Mouse (Mus musculus) ES-E14 (cell line): ENCODE results near the gene Cfap52. TPM values are rescaled to one million over a fixed set of nuclear protein-coding genes. Genes with fewer than 3 reads are reported as not detected.

Experiments
- DNase-seq: peaks from one replicate; pipeline ENCODE4 v3.0.0-alpha.2; 2013; ENCODE audit warnings: low read depth, low spot score
- H3K27ac ChIP-seq: 2 replicates; pipeline ENCODE4 v1.5.1; 2012; ENCODE audit warnings: low read depth, mild to moderate bottlenecking, low read length, moderate library complexity, mixed read lengths; ENCODE audit not compliant: poor library complexity, insufficient read depth, severe bottlenecking
- H3K36me3 ChIP-seq: 2 replicates; pipeline ENCODE4 v1.6.1; 2012; ENCODE audit warnings: mild to moderate bottlenecking, low read length, moderate library complexity, mixed read lengths; ENCODE audit not compliant: control insufficient read depth, poor library complexity, insufficient read depth, severe bottlenecking
- H3K4me1 ChIP-seq, 2 experiments: fragments of 150-350 bp in 1 of 2; sonication (generic) in 1 of 2; 2 replicates each; pipeline ENCODE4 v1.6.1; 2012; ENCODE audit warnings: low read length in 2 of 2, mild to moderate bottlenecking in 1 of 2, mixed read lengths in 1 of 2; ENCODE audit not compliant: control insufficient read depth in 2 of 2, insufficient read depth in 2 of 2, poor library complexity in 1 of 2
- H3K4me3 ChIP-seq, 2 experiments: fragments of 150-350 bp in 1 of 2; sonication (generic) in 1 of 2; 2 replicates each; pipeline ENCODE4 v1.5.1; 2012; ENCODE audit warnings: low read length in 2 of 2, low read depth in 1 of 2, mild to moderate bottlenecking in 1 of 2, mixed read lengths in 1 of 2; ENCODE audit not compliant: insufficient read depth in 1 of 2, poor library complexity in 1 of 2, severe bottlenecking in 1 of 2
- H3K9ac ChIP-seq: 2 replicates; pipeline ENCODE4 v1.6.1; 2012; ENCODE audit warnings: low read depth, mild to moderate bottlenecking, low read length, mixed read lengths; ENCODE audit not compliant: poor library complexity, insufficient read depth, severe bottlenecking
- H3K9me3 ChIP-seq: fragments of 150-350 bp; sonication (generic); 2 replicates; pipeline ENCODE4 v1.6.1; 2012; ENCODE audit warnings: low read depth, mild to moderate bottlenecking, low read length; ENCODE audit not compliant: control insufficient read depth, insufficient read depth
- CHD2 ChIP-seq: IDR thresholded peaks from 2 replicates; pipeline ENCODE4 v1.6.1; 2014; ENCODE audit warnings: mild to moderate bottlenecking, low read depth, low read length, inconsistent platforms
- HCFC1 ChIP-seq: IDR thresholded peaks from 2 replicates; pipeline ENCODE4 v1.6.1; 2012; ENCODE audit warnings: low read length, inconsistent platforms, borderline replicate concordance; ENCODE audit not compliant: insufficient read depth
- MAFK ChIP-seq: IDR thresholded peaks from 2 replicates; pipeline ENCODE4 v1.6.1; 2014; ENCODE audit warnings: mild to moderate bottlenecking, low read depth, low read length, inconsistent platforms; ENCODE audit not compliant: insufficient read depth
- ZC3H11A ChIP-seq: IDR thresholded peaks from 2 replicates; pipeline ENCODE4 v1.6.1; 2012; ENCODE audit warnings: low read depth, mild to moderate bottlenecking, inconsistent platforms, low read length, borderline replicate concordance
- ZNF384 ChIP-seq: IDR thresholded peaks from 2 replicates; pipeline ENCODE4 v1.6.1; 2012; ENCODE audit warnings: low read depth, low read length, inconsistent platforms
- in situ Hi-C, 2 experiments: fragments of 600-800 bp; cut with MboI; formaldehyde crosslinking; loops; one replicate each; pipeline ENCODE4 v1.15.1; 2025; ENCODE audit warnings: low sequenced_read_pairs in 2 of 2, inconsistent platforms in 1 of 2; ENCODE audit not compliant: unreplicated experiment in 2 of 2
- total RNA-seq: library from RNA; depleted of rRNA; stranded (reverse); fragments of 300-350 nt; gene quantifications from 2 replicates; pipeline ENCODE4 v1.2.3, GENCODE M21; 2012

The Cfap52 gene
- total RNA-seq, 1 experiment: 0.36 TPM

- DNase-seq: no peak
Measured at GRCm38 (mm10) chr11:67917126-67917525, 48.3 kb downstream of the Cfap52 start.

GRCm38 (mm10) chr11:67911074-67911473 lies 54.4 kb downstream of the Cfap52 start:
- Histone ChIP-seq H3K4me3 (no peak overlapping the region), H3K9me3 (no peaks in the 10 kb centered on the region), H3K4me1 (no peaks in the 10 kb centered on the region), H3K36me3 (peaks cover 2% of the 10 kb centered on the region; the same call in 1 of the 2 replicates), H3K27ac (no peak overlapping the region), H3K9ac (no peak overlapping the region)
- no peak for DNase-seq
- TF ChIP-seq ZC3H11A: no peak
- no peak for TF ChIP-seq HCFC1
- TF ChIP-seq ZNF384: no peak
- no peak for TF ChIP-seq MAFK
- TF ChIP-seq CHD2: no peak
- in situ Hi-C loops: no loop called here

More at GRCm38 (mm10) chr11:67917126-67917525, 48.3 kb downstream of the Cfap52 start:
- peaks cover 2% of the 10 kb centered on the region; the same call in 1 of the 2 replicates for H3K36me3 ChIP-seq
- no peak overlapping the region for H3K27ac ChIP-seq
- in situ Hi-C loops: no loop called here
- no peak overlapping the region for H3K4me3 ChIP-seq
- no peak overlapping the region for H3K9ac ChIP-seq
- peaks cover 0 to 2% of the 10 kb centered on the region in 2 experiments; a peak in 1 of 4 replicates for H3K4me1 ChIP-seq
- no peaks in the 10 kb centered on the region for H3K9me3 ChIP-seq
- TF ChIP-seq MAFK: no peak
- TF ChIP-seq ZNF384: no peak

DNA sequence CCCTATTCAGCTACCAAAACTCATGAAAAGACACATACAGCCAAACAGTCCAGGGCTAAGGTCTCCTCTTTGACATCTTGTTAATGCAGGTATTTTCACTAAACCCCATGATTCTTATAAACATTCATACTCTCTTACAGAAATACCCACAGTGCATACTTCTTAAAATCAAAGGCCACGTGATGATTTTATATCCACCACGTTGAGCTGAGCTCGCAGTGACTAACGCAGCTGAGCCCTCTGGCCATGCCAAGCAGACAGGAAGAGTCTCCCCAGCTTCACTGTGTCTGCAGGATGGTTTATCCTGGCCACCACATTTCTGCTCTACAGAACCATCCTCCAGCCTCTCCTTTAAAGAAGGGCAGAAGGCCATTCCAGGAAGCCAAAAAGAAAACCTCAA lies 61.7 kb downstream of the Cfap52 start:
- TF ChIP-seq ZC3H11A: no peak
- Histone ChIP-seq H3K9me3 (no peaks in the 10 kb centered on the region), H3K4me1 (no peaks in the 10 kb centered on the region), H3K27ac (no peak overlapping the region), H3K4me3 (no peak overlapping the region), H3K9ac (no peak overlapping the region), H3K36me3 (no peaks in the 10 kb centered on the region)
- DNase-seq: no peak
- in situ Hi-C loops: no loop called here

- Histone ChIP-seq H3K9me3 (no peaks in the 10 kb centered on the region), H3K27ac (no peak overlapping the region), H3K4me3 (no peak overlapping the region), H3K9ac (no peak overlapping the region), H3K36me3 (no peaks in the 10 kb centered on the region), H3K4me1 (no peaks in the 10 kb centered on the region)
- in situ Hi-C loops: no loop called here
- TF ChIP-seq MAFK (no peak), CHD2 (no peak), HCFC1 (no peak), ZC3H11A (no peak), ZNF384 (no peak)
- DNase-seq: no peak
Measured at GRCm38 (mm10) chr11:67897064-67897560, 68.3 kb downstream of the Cfap52 start.

DNA sequence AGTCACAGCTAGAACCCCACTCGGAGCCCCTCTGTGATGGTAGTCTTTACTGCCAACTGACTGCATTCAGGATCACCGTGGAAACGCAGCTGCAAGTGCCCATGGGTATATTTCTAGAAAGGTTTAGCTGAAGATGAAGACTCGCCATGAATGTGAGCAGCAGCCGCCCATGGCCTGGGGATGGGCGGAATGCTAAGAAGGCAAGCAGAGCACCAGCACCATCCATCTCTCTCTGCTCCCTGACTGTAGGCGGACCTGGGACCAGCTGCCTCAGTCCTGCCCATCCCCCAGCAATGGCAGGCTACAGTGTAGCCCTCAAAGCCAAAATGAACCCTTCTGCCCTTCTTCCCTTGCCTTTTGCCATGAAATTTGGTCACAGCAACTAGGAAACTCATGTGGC lies 69.8 kb downstream of the Cfap52 start:
- Histone ChIP-seq H3K4me1 (no peaks in the 10 kb centered on the region), H3K36me3 (no peaks in the 10 kb centered on the region), H3K27ac (no peak overlapping the region), H3K9me3 (no peaks in the 10 kb centered on the region), H3K4me3 (no peak overlapping the region), H3K9ac (no peak overlapping the region)
- in situ Hi-C loops: no loop called here
- DNase-seq: no peak
- TF ChIP-seq ZC3H11A: no peak
- no peak for TF ChIP-seq CHD2
- TF ChIP-seq ZNF384: no peak
- no peak for TF ChIP-seq MAFK
- no peak for TF ChIP-seq HCFC1
